Mouse (Mus musculus): ENCODE measurements around the gene Gm17018.

DNA sequence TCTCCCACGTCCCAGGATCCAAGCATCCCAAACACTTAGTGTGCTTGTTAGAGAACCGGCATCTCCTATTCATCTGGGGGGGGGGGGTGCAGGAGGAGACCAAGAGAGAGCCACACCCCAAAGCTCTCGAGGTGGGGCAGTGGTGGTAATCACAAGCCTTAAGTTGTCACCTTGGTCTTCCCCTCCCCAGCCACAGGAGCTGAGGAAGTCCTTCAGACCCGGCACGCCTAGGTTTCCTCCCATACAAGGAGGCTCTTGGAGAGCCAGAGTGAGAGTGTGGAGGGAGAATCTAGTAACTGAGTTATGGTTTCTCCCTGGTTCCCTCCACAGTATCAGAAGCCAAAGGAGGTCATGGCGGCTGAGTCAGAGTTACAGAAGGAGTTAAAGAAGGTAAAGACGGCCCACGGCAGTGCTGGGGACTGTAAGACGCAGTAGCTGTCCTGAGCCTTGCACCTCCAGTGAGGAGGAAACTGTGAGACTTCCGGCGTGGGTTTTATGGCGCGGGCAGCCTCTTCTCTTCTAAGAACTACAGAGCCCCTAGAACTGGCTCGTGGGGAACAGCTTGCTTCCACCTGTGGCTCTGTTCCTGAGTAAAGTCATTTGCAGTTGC lies 16.8 kb downstream of the Gm17018 start:
- TF ChIP-seq POLR2A (IDR thresholded peaks at IDR 0.05; ENCODE audit: control insufficient read depth, low read depth, low read length), result no peak
- no peak for TF ChIP-seq CTCF (IDR thresholded peaks at IDR 0.05; ENCODE audit: control insufficient read depth, insufficient read depth, insufficient replicate concordance, low read depth, low read length)

All from testis, adult 2 months (tissue).